Mouse (Mus musculus): ENCODE results near the gene Eif2a. TPM values are rescaled to one million over a fixed set of nuclear protein-coding genes. Genes with fewer than 3 reads are reported as not detected.

The Eif2a gene
- polyA plus RNA-seq, 1 experiment from 2014 or later, result 48.3 TPM

GRCm38 (mm10) chr3:58512740-58513139 lies 12.9 kb upstream of the Eif2a start:
- H3K27me3 ChIP-seq (ENCODE audit: insufficient read depth, poor library complexity, severe bottlenecking), result no peaks in the 10 kb centered on the region
- H3K36me3 ChIP-seq, result no peaks in the 10 kb centered on the region
- H3K27ac ChIP-seq, result no peak overlapping the region
- H3K4me1 ChIP-seq (replicated peaks), result no peaks in the 10 kb centered on the region
- H3K9me3 ChIP-seq, result no peaks in the 10 kb centered on the region
- 87% methylated on average over 3 of the region's 3 CpGs for WGBS
- DNase-seq (ENCODE audit: low spot score), result no peak
- H3K4me3 ChIP-seq, result no peak overlapping the region

- Histone ChIP-seq H3K4me1 (replicated peaks) (no peaks in the 10 kb centered on the region), H3K27me3 (ENCODE audit: insufficient read depth, poor library complexity, severe bottlenecking) (no peaks in the 10 kb centered on the region), H3K36me3 (no peaks in the 10 kb centered on the region), H3K9me3 (no peaks in the 10 kb centered on the region), H3K27ac (no peak overlapping the region), H3K4me3 (no peak overlapping the region)
- no peak for DNase-seq (ENCODE audit: low spot score)
- WGBS, result 87% methylated on average over 4 of the region's 4 CpGs
Observed at GRCm38 (mm10) chr3:58513483-58513882, 12.1 kb upstream of the Eif2a start.

- Histone ChIP-seq H3K36me3 (peaks cover 11% of the 10 kb centered on the region), H3K4me1 (replicated peaks) (no peaks in the 10 kb centered on the region), H3K4me3 (no peak overlapping the region), H3K9me3 (no peaks in the 10 kb centered on the region), H3K27ac (no peak overlapping the region), H3K27me3 (ENCODE audit: insufficient read depth, poor library complexity, severe bottlenecking) (no peaks in the 10 kb centered on the region)
- no peak for DNase-seq (ENCODE audit: low spot score)
- WGBS, result 85% methylated on average over 1 of the region's 1 CpGs
Observed at GRCm38 (mm10) chr3:58515947-58516601, 9.5 kb upstream of the Eif2a start.

- H3K9me3 ChIP-seq, result no peaks in the 10 kb centered on the region
- H3K36me3 ChIP-seq, result peaks cover 17% of the 10 kb centered on the region
- H3K4me3 ChIP-seq, result no peak overlapping the region
- no peak for DNase-seq (ENCODE audit: low spot score)
- no peak overlapping the region for H3K27ac ChIP-seq
- WGBS, result 81% methylated on average over 7 of the region's 7 CpGs
- H3K27me3 ChIP-seq (ENCODE audit: insufficient read depth, poor library complexity, severe bottlenecking), result no peaks in the 10 kb centered on the region
- no peaks in the 10 kb centered on the region for H3K4me1 ChIP-seq (replicated peaks)
Observed at GRCm38 (mm10) chr3:58516602-58516976, 9.0 kb upstream of the Eif2a start.

GRCm38 (mm10) chr3:58517258-58517657 lies 8.4 kb upstream of the Eif2a start:
- Histone ChIP-seq H3K27ac (no peak overlapping the region), H3K36me3 (peaks cover 23% of the 10 kb centered on the region), H3K4me3 (no peak overlapping the region), H3K4me1 (replicated peaks) (no peaks in the 10 kb centered on the region), H3K9me3 (no peaks in the 10 kb centered on the region), H3K27me3 (ENCODE audit: insufficient read depth, poor library complexity, severe bottlenecking) (no peaks in the 10 kb centered on the region)
- 66% methylated on average over 5 of the region's 5 CpGs for WGBS
- DNase-seq (ENCODE audit: low spot score), result no peak

- Histone ChIP-seq H3K27me3 (ENCODE audit: insufficient read depth, poor library complexity, severe bottlenecking) (no peaks in the 10 kb centered on the region), H3K27ac (no peak overlapping the region), H3K36me3 (peaks cover 29% of the 10 kb centered on the region), H3K9me3 (no peaks in the 10 kb centered on the region), H3K4me1 (replicated peaks) (no peaks in the 10 kb centered on the region), H3K4me3 (no peak overlapping the region)
- DNase-seq (ENCODE audit: low spot score), result no peak
- whole genome bisulfite sequencing, result 85% methylated on average over 5 of the region's 5 CpGs
Observed at GRCm38 (mm10) chr3:58517800-58518199, 7.8 kb upstream of the Eif2a start.

- no peaks in the 10 kb centered on the region for H3K27me3 ChIP-seq (ENCODE audit: insufficient read depth, poor library complexity, severe bottlenecking)
- H3K4me3 ChIP-seq, result no peak overlapping the region
- H3K27ac ChIP-seq, result no peak overlapping the region
- no peak for DNase-seq (ENCODE audit: low spot score)
- no peaks in the 10 kb centered on the region for H3K9me3 ChIP-seq
- H3K36me3 ChIP-seq, result peaks cover 40% of the 10 kb centered on the region
- peaks cover 5% of the 10 kb centered on the region; the same call in 1 of the 2 replicates for H3K4me1 ChIP-seq (replicated peaks)
- WGBS, result 94% methylated on average over 2 of the region's 2 CpGs
Observed at GRCm38 (mm10) chr3:58518962-58519361, 6.7 kb upstream of the Eif2a start.

GRCm38 (mm10) chr3:58519536-58519935 lies 6.1 kb upstream of the Eif2a start:
- 83% methylated on average over 3 of the region's 3 CpGs for WGBS
- Histone ChIP-seq H3K36me3 (peaks cover 41% of the 10 kb centered on the region), H3K9me3 (no peaks in the 10 kb centered on the region), H3K27me3 (ENCODE audit: insufficient read depth, poor library complexity, severe bottlenecking) (no peaks in the 10 kb centered on the region), H3K27ac (no peak overlapping the region), H3K4me3 (no peak overlapping the region), H3K4me1 (replicated peaks) (peaks cover 10% of the 10 kb centered on the region)
- DNase-seq (ENCODE audit: low spot score), result no peak

GRCm38 (mm10) chr3:58520286-58520685 lies 5.3 kb upstream of the Eif2a start:
- Histone ChIP-seq H3K9me3 (no peaks in the 10 kb centered on the region), H3K27ac (no peak overlapping the region), H3K36me3 (peaks cover 41% of the 10 kb centered on the region), H3K4me3 (no peak overlapping the region), H3K4me1 (replicated peaks) (peaks cover 14% of the 10 kb centered on the region), H3K27me3 (ENCODE audit: insufficient read depth, poor library complexity, severe bottlenecking) (no peaks in the 10 kb centered on the region)
- DNase-seq (ENCODE audit: low spot score), result no peak
- 93% methylated on average over 6 of the region's 6 CpGs for WGBS

- no peaks in the 10 kb centered on the region for H3K27me3 ChIP-seq (ENCODE audit: insufficient read depth, poor library complexity, severe bottlenecking)
- H3K9me3 ChIP-seq, result no peaks in the 10 kb centered on the region
- H3K4me1 ChIP-seq (replicated peaks), result peaks cover 15% of the 10 kb centered on the region
- no peak overlapping the region for H3K27ac ChIP-seq
- DNase-seq (ENCODE audit: low spot score), result no peak
- 93% methylated on average over 2 of the region's 2 CpGs for WGBS
- peaks cover 41% of the 10 kb centered on the region for H3K36me3 ChIP-seq
- no peak overlapping the region for H3K4me3 ChIP-seq
Observed at GRCm38 (mm10) chr3:58521361-58521760, 4.3 kb upstream of the Eif2a start.

- Histone ChIP-seq H3K4me3 (no peak overlapping the region), H3K36me3 (peaks cover 41% of the 10 kb centered on the region), H3K27ac (no peak overlapping the region)
Observed at GRCm38 (mm10) chr3:58523386-58523785, 2.2 kb upstream of the Eif2a start.

GRCm38 (mm10) chr3:58524246-58524645 lies 1.4 kb upstream of the Eif2a start:
- peaks cover 26% of the 10 kb centered on the region for H3K4me1 ChIP-seq (replicated peaks)
- peak overlapping the region; percentile 96 for H3K4me3 ChIP-seq
- WGBS, result 79% methylated on average over 4 of the region's 4 CpGs
- no peak for DNase-seq (ENCODE audit: low spot score)
- no peaks in the 10 kb centered on the region for H3K9me3 ChIP-seq
- H3K27ac ChIP-seq, result no peak overlapping the region
- H3K27me3 ChIP-seq (ENCODE audit: insufficient read depth, poor library complexity, severe bottlenecking), result no peaks in the 10 kb centered on the region
- peaks cover 41% of the 10 kb centered on the region for H3K36me3 ChIP-seq

More at GRCm38 (mm10) chr3:58523386-58523785, 2.2 kb upstream of the Eif2a start:
- 97% methylated on average over 3 of the region's 3 CpGs for WGBS
- Histone ChIP-seq H3K4me1 (replicated peaks) (peaks cover 26% of the 10 kb centered on the region), H3K27me3 (ENCODE audit: insufficient read depth, poor library complexity, severe bottlenecking) (no peaks in the 10 kb centered on the region), H3K9me3 (no peaks in the 10 kb centered on the region)
- no peak for DNase-seq (ENCODE audit: low spot score)

- H3K4me1 ChIP-seq (replicated peaks), result peaks cover 26% of the 10 kb centered on the region
- H3K4me3 ChIP-seq, result peak overlapping the region; percentile 96
- peak overlapping the region; percentile 98 for H3K27ac ChIP-seq
- H3K27me3 ChIP-seq (ENCODE audit: insufficient read depth, poor library complexity, severe bottlenecking), result no peaks in the 10 kb centered on the region
- peaks cover 38% of the 10 kb centered on the region for H3K36me3 ChIP-seq
- no peaks in the 10 kb centered on the region for H3K9me3 ChIP-seq
- WGBS, result under 1% methylated on average over 40 of the region's 40 CpGs
- no peak for DNase-seq (ENCODE audit: low spot score)
Observed at GRCm38 (mm10) chr3:58525166-58525565, 455 bp upstream of the Eif2a start.

- Histone ChIP-seq H3K36me3 (peaks cover 32% of the 10 kb centered on the region), H3K27me3 (ENCODE audit: insufficient read depth, poor library complexity, severe bottlenecking) (no peaks in the 10 kb centered on the region), H3K4me1 (replicated peaks) (peaks cover 26% of the 10 kb centered on the region), H3K27ac (peak overlapping the region; percentile 98), H3K9me3 (no peaks in the 10 kb centered on the region), H3K4me3 (peak overlapping the region; percentile 96)
- 8% methylated on average over 4 of the region's 4 CpGs for WGBS
- no peak for DNase-seq (ENCODE audit: low spot score)
Observed at GRCm38 (mm10) chr3:58526408-58526737, 752 bp downstream of the Eif2a start.
